Mouse (Mus musculus): Measurements from ENCODE around the gene Cnot3. TPM values are rescaled to one million over a fixed set of nuclear protein-coding genes. Genes with fewer than 3 reads are reported as not detected.
"Not testable (repeated sequence)": the region's sequence is repeated elsewhere in the genome, so short reads cannot be mapped to it uniquely, and the experiment has no call there.

The Cnot3 gene
- total RNA-seq (2021), result 10 to 100 TPM; 65.7 to 68.9 TPM
- long read RNA-seq, experiment 1, full-length matches to known transcripts, result 20 of 37 reads
- long read RNA-seq, experiment 1, partial matches to known transcripts, result 6 of 37 reads
- long read RNA-seq, experiment 1, other reads (novel, unspliced or antisense), result 11 of 37 reads
- long read RNA-seq, experiment 2, full-length matches to known transcripts, result 16 of 33 reads
- long read RNA-seq, experiment 2, partial matches to known transcripts, result 9 of 33 reads
- long read RNA-seq, experiment 2, other reads (novel, unspliced or antisense), result 8 of 33 reads

GRCm38 (mm10) chr7:3644672-3645487 lies at the start of gene Cnot3:
TSS of gene Cnot3 (plus strand) at chr7:3645268.
- peak; percentile 94 to 96 for DNase-seq (ENCODE audit: low spot score in 2 of 2)

DNA sequence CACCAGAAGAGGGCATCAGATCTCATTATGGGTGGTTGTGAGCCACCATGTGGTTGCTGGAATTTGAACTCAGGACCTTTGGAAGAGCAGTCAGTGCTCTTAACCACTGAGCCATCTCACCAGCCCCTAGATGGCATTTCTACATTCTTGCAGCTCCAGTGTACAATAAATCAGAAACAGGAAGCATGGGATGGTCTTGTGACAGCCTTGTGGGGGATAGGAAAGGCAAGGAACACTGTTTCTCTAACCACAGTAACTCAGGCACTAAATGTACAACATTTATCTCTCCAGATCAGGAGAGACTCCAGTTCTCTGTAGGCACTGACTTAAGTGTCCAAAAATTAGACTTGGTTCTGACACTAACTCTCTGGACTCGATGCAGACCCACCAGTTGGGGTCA lies 47.3 kb upstream of the Cnot3 start:
- not testable (repeated sequence) for DNase-seq (ENCODE audit: low spot score in 2 of 2)

- DNase-seq (ENCODE audit: low spot score in 2 of 2), result peak in 1 of 2 experiments; percentile 21
These were observed 43.9 kb upstream of the Cnot3 start for GRCm38 (mm10) chr7:3601119-3601518.

DNA sequence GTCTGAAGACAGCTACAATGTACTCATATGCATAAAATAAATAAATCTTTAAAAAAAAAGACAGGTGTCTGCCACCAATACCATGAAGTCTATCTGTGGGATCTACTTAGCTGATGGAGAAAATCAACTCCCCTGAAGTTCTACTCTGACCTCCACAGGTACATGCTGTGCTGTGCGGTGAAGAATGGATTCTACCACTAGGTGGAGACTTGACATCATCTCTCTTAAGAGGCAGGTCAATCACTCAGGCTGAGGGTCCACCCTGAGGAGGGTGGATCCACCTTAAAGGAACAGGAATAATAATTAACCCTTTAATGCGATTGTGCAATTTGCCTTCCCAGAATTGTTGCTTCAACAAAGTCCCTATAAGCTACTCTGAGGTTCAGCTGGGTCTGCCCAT lies 38.3 kb upstream of the Cnot3 start:
- no peak for DNase-seq (ENCODE audit: low spot score in 2 of 2)

DNA sequence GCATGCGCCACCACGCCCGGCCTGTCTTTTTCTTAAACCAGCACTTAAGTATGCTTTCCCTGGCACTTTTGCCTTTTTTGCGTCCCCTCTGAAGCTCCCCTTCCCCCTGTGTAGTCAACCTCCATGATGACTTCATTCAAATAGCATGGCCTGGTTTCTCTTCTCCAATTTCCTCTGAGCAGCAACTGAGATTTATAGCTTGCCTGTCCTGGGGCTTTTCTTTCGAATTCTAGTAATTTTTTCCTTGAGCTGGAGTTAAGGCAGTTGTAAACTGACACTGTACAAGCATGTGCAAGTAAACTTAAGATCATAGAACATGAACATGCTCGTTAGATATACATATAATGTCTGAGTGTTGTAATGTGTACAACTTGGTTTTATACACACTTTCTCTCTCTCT lies 37.7 kb upstream of the Cnot3 start:
- DNase-seq (ENCODE audit: low spot score in 2 of 2), result no peak

- no peak for DNase-seq (ENCODE audit: low spot score in 2 of 2)
These were observed 36.4 kb upstream of the Cnot3 start for GRCm38 (mm10) chr7:3608668-3609067.

DNA sequence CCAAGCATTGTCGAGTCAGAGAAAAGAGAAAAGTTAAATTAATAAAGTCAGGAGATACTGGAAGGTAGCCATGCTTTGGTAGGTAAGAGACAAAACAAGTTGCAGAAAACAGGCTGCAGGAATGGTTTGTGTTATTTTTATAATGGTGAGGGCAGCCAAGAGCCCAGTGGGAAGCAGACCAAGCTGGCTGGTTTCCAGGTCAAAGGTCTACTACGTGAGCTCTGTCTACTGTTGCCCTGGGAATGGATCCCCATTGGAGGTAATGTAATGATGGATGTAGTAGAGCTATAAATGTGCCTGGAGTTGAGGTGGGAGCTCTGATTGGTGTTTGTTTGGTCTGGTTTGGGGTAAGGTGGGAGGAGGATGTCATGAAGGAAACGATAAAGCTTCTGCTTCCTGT lies 36.0 kb upstream of the Cnot3 start:
- no peak for DNase-seq (ENCODE audit: low spot score in 2 of 2)

- no peak for DNase-seq (ENCODE audit: low spot score in 2 of 2)
These were observed 34.6 kb upstream of the Cnot3 start for GRCm38 (mm10) chr7:3610437-3610836.

- DNase-seq (ENCODE audit: low spot score in 2 of 2), result no peak
These were observed 34.1 kb upstream of the Cnot3 start for GRCm38 (mm10) chr7:3611006-3611405.

- no peak for DNase-seq (ENCODE audit: low spot score in 2 of 2)
These were observed 31.0 kb upstream of the Cnot3 start for GRCm38 (mm10) chr7:3614021-3614420.

DNA sequence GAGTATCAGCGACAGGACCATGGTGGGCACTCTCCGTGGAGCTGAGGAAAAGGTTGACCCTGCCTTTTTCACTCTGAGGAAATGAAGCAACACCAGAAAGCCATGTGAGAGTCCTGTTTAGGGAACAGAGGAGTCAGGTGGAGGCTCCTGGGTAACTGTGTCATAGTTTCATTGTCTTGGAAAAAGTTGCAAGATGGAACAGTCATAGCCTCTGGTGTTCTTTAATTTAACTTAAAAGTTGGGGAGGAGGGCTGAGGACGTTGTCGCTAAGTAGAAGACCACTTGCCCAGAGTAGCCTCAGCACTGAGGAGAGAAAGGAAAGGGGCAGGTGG lies 29.0 kb upstream of the Cnot3 start, which contains the start of gene Oscar:
Oscar (minus strand) TSS at position 101 of the 332 bp plus-strand sequence.
- DNase-seq (ENCODE audit: low spot score in 2 of 2), result no peak

GRCm38 (mm10) chr7:3616389-3617241 lies 28.5 kb upstream of the Cnot3 start:
- no peak for DNase-seq (ENCODE audit: low spot score in 2 of 2)

DNA sequence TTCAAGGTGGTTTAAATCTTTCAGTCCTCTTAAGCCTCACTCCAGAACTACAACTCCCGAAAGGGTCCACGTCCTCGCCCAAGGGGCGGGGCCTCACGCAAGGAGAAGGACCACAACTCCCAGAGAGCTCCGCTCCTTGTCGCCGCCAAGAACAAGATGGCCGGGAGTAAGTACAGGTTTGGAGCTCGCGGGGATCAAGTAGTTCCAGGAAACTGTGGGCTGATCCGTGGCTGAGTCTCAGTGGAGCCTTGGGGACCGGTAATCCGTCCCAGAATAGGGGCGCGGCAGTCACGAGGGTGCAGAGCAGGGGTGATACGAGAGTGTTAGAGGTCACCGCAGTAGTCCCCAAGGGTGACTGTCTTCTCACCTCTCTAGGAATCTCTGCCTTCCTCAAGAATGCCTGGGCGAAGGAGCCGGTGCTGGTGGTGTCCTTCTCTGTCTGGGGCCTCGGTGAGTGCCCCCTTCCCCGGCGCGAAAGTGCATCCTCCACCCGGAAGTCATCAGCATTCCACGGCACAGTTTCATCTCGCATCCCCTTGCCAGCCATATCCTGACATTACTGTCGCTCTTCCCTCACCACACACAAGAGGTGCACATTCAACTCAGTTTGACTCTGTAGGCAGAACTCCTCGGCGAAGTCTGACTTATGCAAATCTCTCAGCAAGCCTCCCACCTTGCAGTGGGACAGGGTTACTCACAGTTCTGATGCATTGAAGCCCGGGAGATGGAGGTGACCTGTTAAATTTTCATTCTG lies 27.6 kb upstream of the Cnot3 start, which contains the start of gene Ndufa3:
Ndufa3 (plus strand) TSS at position 132 of the 754 bp plus-strand sequence.
- DNase-seq (ENCODE audit: low spot score in 2 of 2), result peak; percentile 59 to 71

DNA sequence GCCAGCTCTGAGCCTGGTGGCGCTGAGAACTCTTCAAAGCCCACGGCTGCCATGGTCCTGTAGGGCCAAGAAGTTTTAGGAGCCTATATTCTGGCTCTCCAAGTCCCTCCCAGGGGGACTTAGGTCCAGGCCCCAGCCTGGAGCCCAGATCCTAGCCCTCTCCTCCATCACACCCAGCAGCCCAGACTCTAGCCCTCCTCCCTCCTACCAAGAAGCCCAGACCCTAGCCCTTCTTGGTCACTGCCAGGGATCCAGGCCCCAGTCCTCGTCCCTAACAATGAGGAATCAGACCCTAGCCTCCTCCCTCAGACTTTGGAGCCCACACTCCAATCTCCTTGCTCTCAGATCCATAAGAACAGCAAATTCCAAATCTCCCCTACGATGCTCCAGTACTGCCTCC lies 16.0 kb upstream of the Cnot3 start:
- no peak for DNase-seq (ENCODE audit: low spot score in 2 of 2)

DNA sequence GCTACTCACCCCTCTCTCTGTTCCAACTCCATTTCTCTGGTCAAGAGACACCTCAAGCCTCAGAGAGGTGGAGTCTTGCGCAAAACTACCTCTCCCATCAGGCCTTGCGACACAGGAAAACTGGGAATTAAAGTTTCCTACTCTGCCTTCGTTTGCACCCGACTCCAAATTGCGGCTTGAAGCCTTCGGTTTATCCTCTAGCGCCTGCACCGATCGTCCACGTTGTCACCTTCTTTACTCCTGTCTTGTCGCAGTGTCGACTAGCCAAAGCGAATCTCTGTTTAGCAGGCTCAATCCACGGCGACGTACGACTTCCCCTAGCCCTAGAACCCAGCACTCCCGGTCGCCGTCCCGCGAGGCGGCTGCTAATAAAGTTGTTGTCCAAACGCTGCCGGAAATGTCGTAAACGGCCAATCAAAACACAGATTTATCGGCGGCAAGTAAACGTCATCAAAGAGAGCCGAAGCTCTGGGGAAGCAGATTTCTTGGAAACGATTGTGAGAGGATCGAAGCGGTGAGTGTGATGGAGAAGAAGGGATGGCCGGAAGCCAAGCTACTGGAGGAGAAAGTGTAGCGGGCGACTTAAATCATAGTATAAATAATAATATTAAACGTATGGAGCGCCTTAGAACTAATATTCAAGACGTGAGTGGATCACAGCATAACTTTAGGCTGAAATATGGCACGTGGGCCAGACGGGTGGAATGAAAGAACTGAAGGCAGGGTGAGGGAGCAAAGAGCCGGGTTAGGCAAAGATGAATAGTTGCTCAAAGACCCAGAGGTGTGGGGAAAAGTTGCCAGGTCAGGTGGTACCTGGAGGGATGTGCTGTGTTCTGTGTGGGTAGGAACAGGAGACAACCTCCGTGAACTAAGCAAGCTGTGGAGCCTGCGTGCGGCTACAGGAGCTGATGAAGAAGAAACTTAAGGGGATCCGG lies 15.3 kb upstream of the Cnot3 start, which contains the start of the genes Tfpt and Prpf31:
Tfpt (minus strand) TSS at position 387 of the 935 bp plus-strand sequence.
Prpf31 (plus strand) TSS at position 443 of the 935 bp plus-strand sequence.
- DNase-seq (ENCODE audit: low spot score in 2 of 2), result peak; percentile 74 to 80

GRCm38 (mm10) chr7:3630478-3630815 lies 14.6 kb upstream of the Cnot3 start:
- no peak for DNase-seq (ENCODE audit: low spot score in 2 of 2)

- DNase-seq (ENCODE audit: low spot score in 2 of 2), result no peak
These were observed 1.7 kb upstream of the Cnot3 start for GRCm38 (mm10) chr7:3643412-3643811.

- no peak for DNase-seq (ENCODE audit: low spot score in 2 of 2)
These were observed 1.2 kb upstream of the Cnot3 start for GRCm38 (mm10) chr7:3643843-3644242.

DNA sequence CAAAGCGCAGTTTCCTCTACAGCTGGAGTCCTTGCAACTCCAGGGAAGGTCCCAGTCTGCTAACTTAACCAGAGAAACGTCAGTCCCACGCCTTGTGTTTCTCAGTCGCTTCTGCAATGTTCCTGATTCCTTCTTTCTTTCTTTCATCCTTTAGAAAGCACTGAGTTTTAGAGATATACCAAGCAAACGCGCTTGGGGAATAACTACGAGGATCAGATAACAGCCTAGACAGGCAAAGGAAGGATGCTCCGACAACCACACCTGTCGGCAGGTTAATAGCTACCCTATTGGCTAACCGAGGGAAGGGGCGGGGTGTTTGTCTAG lies 758 bp upstream of the Cnot3 start:
- DNase-seq (ENCODE audit: low spot score in 2 of 2), result no peak
